Comparison of ENCODE assay signal across 9 mouse cellular contexts in the genomic region with DNA sequence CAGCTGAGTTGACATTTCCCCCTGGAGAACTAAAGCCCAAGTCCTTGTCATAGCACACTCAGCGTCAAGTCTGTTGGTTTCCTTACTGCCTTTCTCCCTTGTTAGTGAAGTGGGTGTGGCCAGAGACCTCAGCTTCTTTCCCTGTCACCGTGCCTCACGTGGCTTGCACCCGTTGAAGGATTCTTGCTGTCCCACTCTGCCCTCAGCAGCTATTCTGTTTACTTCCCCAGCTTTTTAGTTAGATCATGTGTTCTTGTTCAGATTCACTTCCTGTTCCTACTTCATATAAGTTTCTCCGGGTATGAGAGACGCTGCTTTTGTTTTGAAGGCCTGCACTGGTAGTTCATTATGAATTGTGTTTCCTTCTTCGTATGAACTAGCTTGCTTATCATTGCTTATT.
DNase-seq lines count a peak whose midpoint lies in the region; ATAC-seq lines count a peak whose summit lies in the region.
"Had no signal": no experiment of that assay in that cellular context is flagged by ENCODE, and none has a peak within 500 bp of the region (broad histone marks: within the 10 kb centered on the region; RNA-seq: fewer than 3 reads in every experiment).

No protein-coding gene starts in this region.

- H3K4me1 ChIP-seq in intestine, embryonic 16.5 days (ENCODE audit: control insufficient read depth, insufficient read depth, low read length) = no peaks in the 10 kb centered on the region

- no peak overlapping the region for H3K4me2 ChIP-seq in intestine, embryonic 16.5 days (ENCODE audit: low read depth, low read length)
- H3K4me2 ChIP-seq: embryonic facial prominence, embryonic 13.5 days had no signal

- no peak overlapping the region for H3K9ac ChIP-seq in intestine, embryonic 16.5 days (ENCODE audit: low read depth, low read length)
- H3K9ac ChIP-seq: embryonic facial prominence, embryonic 13.5 days had no signal

- no peaks in the 10 kb centered on the region for H3K36me3 ChIP-seq in intestine, embryonic 16.5 days (ENCODE audit: control insufficient read depth, insufficient read depth, low read length)
- H3K36me3 ChIP-seq: embryonic facial prominence, embryonic 13.5 days had no signal

- no peaks in the 10 kb centered on the region for H3K27me3 ChIP-seq in intestine, embryonic 16.5 days (replicated peaks; ENCODE audit: control insufficient read depth, insufficient read depth, low read length)
- H3K27me3 ChIP-seq: embryonic facial prominence, embryonic 13.5 days had no signal

- WGBS in intestine, embryonic 16.5 days = 36% methylated on average over 7 of the region's 7 CpGs

- H3K4me3 ChIP-seq in intestine, embryonic 16.5 days (ENCODE audit: low read length) = no peak overlapping the region
- H3K4me3 ChIP-seq: embryonic facial prominence, embryonic 13.5 days had no signal

- DNase-seq in kidney, adult 11 months = peak; percentile 9
- no peak for DNase-seq in kidney, postnatal 10 days
- DNase-seq in T-cell, adult 2 months (ENCODE audit: low spot score) = peak; percentile 41
- DNase-seq in c-Kit-positive CD71-positive TER-119-positive erythroid progenitor cells, embryonic 14.5 days (ENCODE audit: low spot score) = no peak
- no peak for DNase-seq in adrenal gland, postnatal 10 days
- DNase-seq in layer of hippocampus, adult 9-10 months (ENCODE audit: low spot score) = no peak

- H3K9me3 ChIP-seq in intestine, embryonic 16.5 days (ENCODE audit: control insufficient read depth, low read length) = no peaks in the 10 kb centered on the region
- H3K9me3 ChIP-seq: embryonic facial prominence, embryonic 13.5 days had no signal

- ATAC-seq in intestine, embryonic 16.5 days = peak; percentile 60; the same call in 1 of the 2 replicates
- peak; percentile 70 for ATAC-seq in neutrophil, adult 5-6 weeks (ENCODE audit: extremely low read depth, insufficient number of reproducible peaks, low FRiP score, poor library complexity, severe bottlenecking)

- H3K27ac ChIP-seq in intestine, embryonic 16.5 days (ENCODE audit: low read length) = no peak overlapping the region
- H3K27ac ChIP-seq: embryonic facial prominence, embryonic 13.5 days had no signal

Comparison
In these comparisons a context has a peak if more than half of its experiments do, and no peak if none do; other contexts are left out.
1. DNase-seq: peak in kidney, adult 11 months (single experiment) and T-cell, adult 2 months (single experiment); none in kidney, postnatal 10 days (single experiment), c-Kit-positive CD71-positive TER-119-positive erythroid progenitor cells, embryonic 14.5 days (single experiment), adrenal gland, postnatal 10 days (single experiment) and layer of hippocampus, adult 9-10 months (single experiment).